Mouse (Mus musculus) forebrain, embryonic 10.5 days (tissue): Measurements from ENCODE around the gene Rsph9. TPM values are rescaled to one million over a fixed set of nuclear protein-coding genes. Genes with fewer than 3 reads are reported as not detected.

ENCODE experiments used
- DNase-seq: peaks from one replicate; pipeline ENCODE4 v3.0.0-alpha.2; 2017; ENCODE audit warnings: low spot score; ENCODE audit errors: extremely low spot score
- H3K27ac ChIP-seq: fragments of 300-500 bp; sonication (generic); 2 replicates; pipeline ENCODE4 v1.5.1; 2016; ENCODE audit warnings: mild to moderate bottlenecking
- H3K27me3 ChIP-seq: fragments of 300-500 bp; sonication (generic); 2 replicates; pipeline ENCODE4 v1.6.1; 2016; ENCODE audit warnings: mild to moderate bottlenecking; ENCODE audit not compliant: poor library complexity, severe bottlenecking
- H3K36me3 ChIP-seq: fragments of 300-500 bp; sonication (generic); replicated peaks from 2 replicates; pipeline ENCODE4 v1.6.1; 2016; ENCODE audit warnings: mild to moderate bottlenecking, moderate library complexity
- H3K4me1 ChIP-seq: fragments of 300-500 bp; sonication (generic); 2 replicates; pipeline ENCODE4 v1.6.1; 2016
- H3K4me3 ChIP-seq: fragments of 300-500 bp; sonication (generic); 2 replicates; pipeline ENCODE4 v1.5.1; 2016; ENCODE audit warnings: mild to moderate bottlenecking, moderate library complexity
- H3K9me3 ChIP-seq: fragments of 300-500 bp; sonication (generic); 2 replicates; pipeline ENCODE4 v1.6.1; 2016; ENCODE audit warnings: mild to moderate bottlenecking, moderate library complexity
- WGBS: fragments of 180-500 bp; shearing (Covaris S2); methylation state at CpG from one replicate; pipeline ENCODE4 v1.1.7; 2016; 5-methylcytosine and 5-hydroxymethylcytosine counted together
- polyA plus RNA-seq: library from polyadenylated mRNA; unstranded; fragments of >200 nt; fragmentation: Nextera tagmentation; extraction: Ambion mirVana; gene quantifications from 2 replicates; pipeline ENCODE4 v1.2.1, GENCODE M21; 2016

Gene Rsph9
- polyA plus RNA-seq, 1 experiment from 2014 or later = 11.3 TPM

GRCm38 (mm10) chr17:46132058-46132718, 11.8 kb downstream of the Rsph9 start:
- H3K4me3 ChIP-seq = no peak overlapping the region; the same call in 1 of the 2 replicates
- 16% methylated on average over 12 of the region's 12 CpGs for whole genome bisulfite sequencing

GRCm38 (mm10) chr17:46129741-46130498, 14.1 kb downstream of the Rsph9 start:
- peaks cover 57% of the 10 kb centered on the region for H3K36me3 ChIP-seq
- H3K27me3 ChIP-seq = peaks cover 7% of the 10 kb centered on the region; the same call in 1 of the 2 replicates
- no peak overlapping the region for H3K4me3 ChIP-seq
- H3K4me1 ChIP-seq = peaks cover 7% of the 10 kb centered on the region
- peak overlapping the region; percentile 8; the same call in 1 of the 2 replicates for H3K27ac ChIP-seq
- 84% methylated on average over 13 of the region's 13 CpGs for WGBS
- DNase-seq = no peak
- no peaks in the 10 kb centered on the region for H3K9me3 ChIP-seq

More at GRCm38 (mm10) chr17:46132058-46132718, 11.8 kb downstream of the Rsph9 start:
- Histone ChIP-seq H3K27me3 (peaks cover 7% of the 10 kb centered on the region; the same call in 1 of the 2 replicates), H3K9me3 (no peaks in the 10 kb centered on the region), H3K27ac (no peak overlapping the region), H3K4me1 (peaks cover 7% of the 10 kb centered on the region), H3K36me3 (peaks cover 40% of the 10 kb centered on the region)
- peak; percentile 76 for DNase-seq

DNA sequence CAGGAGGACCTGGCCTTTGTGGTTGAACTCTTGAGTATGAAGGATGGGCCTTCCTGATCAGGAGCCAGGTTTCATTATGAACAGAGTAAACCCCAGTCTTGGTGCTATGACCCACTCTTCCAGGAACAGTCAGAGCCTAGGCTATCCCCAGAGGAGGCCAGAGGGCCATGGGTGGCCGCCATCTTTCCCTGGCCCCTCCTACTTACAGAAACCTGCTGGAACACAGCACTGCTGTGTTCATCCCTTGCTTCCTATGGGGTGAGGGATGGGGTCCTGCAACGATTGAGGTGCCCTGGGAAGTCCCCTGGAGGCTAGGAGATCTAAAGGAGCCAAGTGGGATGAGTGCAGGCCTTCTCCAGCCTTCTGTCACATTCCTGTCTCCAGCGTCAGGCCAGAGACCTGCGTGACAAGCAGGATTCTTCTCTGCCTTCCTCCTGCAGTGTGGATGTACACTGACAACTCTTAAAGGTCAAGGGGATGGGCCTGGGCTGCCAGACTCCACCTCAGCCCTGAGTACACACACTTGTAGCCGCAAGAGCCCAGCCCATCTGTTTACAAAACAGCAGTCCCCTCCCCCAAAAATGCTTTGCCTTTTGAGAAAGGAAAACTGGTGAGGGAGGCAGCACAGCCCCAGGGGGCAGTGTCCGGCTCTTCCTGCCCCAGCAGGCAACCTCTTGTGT, 16.1 kb downstream of the Rsph9 start:
- H3K4me1 ChIP-seq = peaks cover 7% of the 10 kb centered on the region
- H3K9me3 ChIP-seq = no peaks in the 10 kb centered on the region
- no peak overlapping the region for H3K27ac ChIP-seq
- WGBS = 87% methylated on average over 6 of the region's 6 CpGs
- no peak overlapping the region for H3K4me3 ChIP-seq
- peaks cover 6% of the 10 kb centered on the region; the same call in 1 of the 2 replicates for H3K27me3 ChIP-seq
- DNase-seq = no peak
- peaks cover 77% of the 10 kb centered on the region for H3K36me3 ChIP-seq

DNA sequence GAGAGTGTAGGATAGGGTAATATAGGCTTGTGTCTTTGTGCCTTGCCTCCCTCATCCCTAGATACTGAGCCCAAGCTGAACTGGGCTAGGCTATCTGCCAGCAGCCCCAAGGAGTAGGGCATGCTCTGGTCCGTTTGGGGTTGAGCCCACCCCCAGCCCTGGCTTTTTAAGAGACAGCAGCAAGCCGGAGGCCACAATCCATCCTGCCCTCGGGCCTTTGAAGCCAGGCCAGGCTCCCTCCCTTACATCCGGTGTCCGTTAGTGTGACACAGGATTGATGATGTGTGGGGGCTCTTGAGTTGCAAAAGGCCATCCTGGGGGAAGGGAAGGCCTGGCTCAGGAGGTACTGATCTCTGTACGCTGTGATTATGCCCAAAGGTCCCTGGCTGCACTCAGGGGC, 17.4 kb downstream of the Rsph9 start:
- Histone ChIP-seq H3K9me3 (no peaks in the 10 kb centered on the region), H3K4me1 (no peaks in the 10 kb centered on the region), H3K27me3 (no peaks in the 10 kb centered on the region), H3K27ac (no peak overlapping the region), H3K4me3 (no peak overlapping the region), H3K36me3 (peaks cover 89% of the 10 kb centered on the region)
- DNase-seq = no peak
- WGBS = 92% methylated on average over 6 of the region's 6 CpGs

GRCm38 (mm10) chr17:46123953-46124700, 19.9 kb downstream of the Rsph9 start:
- 92% methylated on average over 12 of the region's 12 CpGs for WGBS
- no peaks in the 10 kb centered on the region for H3K27me3 ChIP-seq
- no peak overlapping the region for H3K4me3 ChIP-seq
- no peak for DNase-seq
- peaks cover 90% of the 10 kb centered on the region for H3K36me3 ChIP-seq
- H3K27ac ChIP-seq = no peak overlapping the region
- no peaks in the 10 kb centered on the region for H3K9me3 ChIP-seq
- no peaks in the 10 kb centered on the region for H3K4me1 ChIP-seq

- H3K4me3 ChIP-seq = no peak overlapping the region
- H3K27me3 ChIP-seq = no peaks in the 10 kb centered on the region
- no peaks in the 10 kb centered on the region for H3K9me3 ChIP-seq
- no peaks in the 10 kb centered on the region; the same call in 1 of the 2 replicates for H3K4me1 ChIP-seq
- DNase-seq = no peak
- 95% methylated on average over 4 of the region's 4 CpGs for WGBS
- no peak overlapping the region for H3K27ac ChIP-seq
- H3K36me3 ChIP-seq = peaks cover 90% of the 10 kb centered on the region
Observed at GRCm38 (mm10) chr17:46123285-46123684, 20.7 kb downstream of the Rsph9 start.

- H3K4me3 ChIP-seq = no peak overlapping the region
- peaks cover 90% of the 10 kb centered on the region for H3K36me3 ChIP-seq
- DNase-seq = no peak
- H3K27ac ChIP-seq = no peak overlapping the region
- no peaks in the 10 kb centered on the region for H3K9me3 ChIP-seq
- peaks cover 2% of the 10 kb centered on the region; the same call in 1 of the 2 replicates for H3K4me1 ChIP-seq
- H3K27me3 ChIP-seq = no peaks in the 10 kb centered on the region
- WGBS = 95% methylated on average over 4 of the region's 4 CpGs
Observed at GRCm38 (mm10) chr17:46122791-46123190, 21.2 kb downstream of the Rsph9 start.

- Histone ChIP-seq H3K9me3 (no peaks in the 10 kb centered on the region), H3K36me3 (peaks cover 83% of the 10 kb centered on the region), H3K4me3 (no peak overlapping the region), H3K27me3 (no peaks in the 10 kb centered on the region), H3K27ac (no peak overlapping the region), H3K4me1 (peaks cover 31% of the 10 kb centered on the region)
- WGBS = 88% methylated on average over 10 of the region's 10 CpGs
- no peak for DNase-seq
Observed at GRCm38 (mm10) chr17:46119641-46120040, 24.4 kb downstream of the Rsph9 start.

DNA sequence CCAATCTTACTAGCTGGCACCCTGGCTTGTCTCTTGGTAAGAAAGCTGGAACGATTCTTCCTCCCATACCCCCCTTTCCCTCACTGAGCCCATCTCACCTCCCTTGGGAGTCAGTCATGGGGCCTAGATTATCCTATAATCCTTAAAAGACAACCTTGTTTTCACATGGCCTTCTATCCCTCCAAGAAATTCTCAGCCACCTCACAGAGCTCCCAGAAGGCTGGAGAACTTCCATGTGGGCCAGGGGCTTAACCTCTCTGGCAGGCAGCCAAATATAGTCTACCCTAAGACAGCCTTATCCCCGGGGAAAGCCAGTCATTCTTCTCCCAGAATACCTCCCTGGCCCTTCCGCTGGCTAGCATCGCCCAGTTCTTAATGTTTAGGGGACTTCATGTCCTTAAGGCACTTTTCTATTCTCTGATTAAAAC, 25.6 kb downstream of the Rsph9 start:
- H3K36me3 ChIP-seq = peaks cover 73% of the 10 kb centered on the region
- WGBS = 92% methylated on average over 4 of the region's 4 CpGs
- H3K27me3 ChIP-seq = no peaks in the 10 kb centered on the region
- no peaks in the 10 kb centered on the region for H3K9me3 ChIP-seq
- no peak overlapping the region for H3K4me3 ChIP-seq
- no peak for DNase-seq
- H3K4me1 ChIP-seq = peaks cover 36% of the 10 kb centered on the region
- H3K27ac ChIP-seq = no peak overlapping the region

- DNase-seq = no peak
- WGBS = 83% methylated on average over 13 of the region's 13 CpGs
- Histone ChIP-seq H3K36me3 (peaks cover 67% of the 10 kb centered on the region), H3K9me3 (no peaks in the 10 kb centered on the region), H3K4me1 (peaks cover 37% of the 10 kb centered on the region), H3K27me3 (no peaks in the 10 kb centered on the region), H3K4me3 (no peak overlapping the region), H3K27ac (no peak overlapping the region)
Observed at GRCm38 (mm10) chr17:46117623-46118422, 26.2 kb downstream of the Rsph9 start.

GRCm38 (mm10) chr17:46116881-46117280, 27.1 kb downstream of the Rsph9 start:
- Histone ChIP-seq H3K27me3 (no peaks in the 10 kb centered on the region), H3K9me3 (no peaks in the 10 kb centered on the region), H3K27ac (peak overlapping the region; percentile 15; the same call in 1 of the 2 replicates), H3K36me3 (peaks cover 57% of the 10 kb centered on the region), H3K4me3 (no peak overlapping the region), H3K4me1 (peaks cover 45% of the 10 kb centered on the region)
- 83% methylated on average over 3 of the region's 3 CpGs for WGBS
- no peak for DNase-seq
